Mouse (Mus musculus) limb, embryonic 13.5 days (tissue): ENCODE measurements around the gene Trpv3. TPM values are rescaled to one million over a fixed set of nuclear protein-coding genes. Genes with fewer than 3 reads are reported as not detected.

Experiments used
- ATAC-seq: fragments of 200-750 bp; cut with Nextera tagmentation; 2 replicates; pipeline ENCODE4 v1.8.0; 2017; ENCODE audit warnings: low read depth, moderate number of reproducible peaks, moderate TSS enrichment; ENCODE audit not compliant: low FRiP score
- H3K27ac ChIP-seq: fragments of 300-500 bp; sonication (generic); 2 replicates; pipeline ENCODE4 v1.5.1; 2015; ENCODE audit warnings: inconsistent platforms, mild to moderate bottlenecking, moderate library complexity
- H3K27me3 ChIP-seq: fragments of 300-500 bp; sonication (generic); 2 replicates; pipeline ENCODE4 v1.6.1; 2015; ENCODE audit warnings: mild to moderate bottlenecking, inconsistent platforms
- H3K36me3 ChIP-seq: fragments of 300-500 bp; sonication (generic); 2 replicates; pipeline ENCODE4 v1.6.1; 2015; ENCODE audit warnings: inconsistent platforms, mild to moderate bottlenecking, moderate library complexity
- H3K4me1 ChIP-seq: fragments of 300-500 bp; sonication (generic); 2 replicates; pipeline ENCODE4 v1.6.1; 2015; ENCODE audit warnings: inconsistent platforms
- H3K4me2 ChIP-seq: fragments of 300-500 bp; sonication (generic); replicated peaks from 2 replicates; pipeline ENCODE4 v1.6.1; 2015; ENCODE audit warnings: inconsistent platforms, mild to moderate bottlenecking, moderate library complexity
- H3K4me3 ChIP-seq: fragments of 300-500 bp; sonication (generic); 2 replicates; pipeline ENCODE4 v1.5.1; 2015; ENCODE audit warnings: moderate library complexity, mild to moderate bottlenecking, inconsistent platforms
- H3K9ac ChIP-seq: fragments of 300-500 bp; sonication (generic); 2 replicates; pipeline ENCODE4 v1.6.1; 2015; ENCODE audit warnings: mild to moderate bottlenecking, inconsistent platforms
- H3K9me3 ChIP-seq: fragments of 300-500 bp; sonication (generic); 2 replicates; pipeline ENCODE4 v1.6.1; 2016; ENCODE audit warnings: inconsistent platforms
- WGBS: fragments of 180-500 bp; shearing (Covaris S2); methylation state at CpG from one replicate; pipeline ENCODE4 v1.1.7; 2015; 5-methylcytosine and 5-hydroxymethylcytosine counted together
- polyA plus RNA-seq: library from polyadenylated mRNA; unstranded; fragments of >200 nt; fragmentation: Nextera tagmentation; extraction: Ambion mirVana; gene quantifications from 2 replicates; pipeline ENCODE4 v1.2.1, GENCODE M21; 2015

The Trpv3 gene
- 0.09 and 0.14 TPM in 2 replicates for polyA plus RNA-seq

DNA sequence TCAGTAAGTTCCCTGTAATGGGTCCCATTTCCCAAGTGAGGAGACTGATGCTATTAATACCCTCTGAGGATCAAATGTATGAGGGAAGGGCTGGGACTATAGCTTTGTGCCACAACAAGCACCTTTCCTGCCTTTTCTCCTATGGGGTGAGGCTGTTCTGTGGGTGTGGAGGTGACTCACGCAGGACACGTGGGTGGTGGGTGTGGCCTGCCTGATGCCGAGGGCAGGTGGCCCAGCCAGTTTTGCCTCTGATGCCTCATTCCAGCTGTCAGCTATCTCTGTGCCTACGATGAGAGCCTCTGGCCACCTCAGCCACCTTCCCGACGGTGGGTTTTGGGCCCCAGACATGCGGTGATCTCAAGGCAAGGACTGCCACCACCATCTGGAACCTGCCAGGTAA, at the start of gene Trpv3:
Trpv3 (plus strand) TSS at position 122 of the 400 bp plus-strand sequence.
- 80% methylated on average over 7 of the region's 7 CpGs for WGBS
- no peak for ATAC-seq
- H3K36me3 ChIP-seq: no peaks in the 10 kb centered on the region
- no peak within 1 kb of the TSS for H3K4me2 ChIP-seq
- H3K4me3 ChIP-seq: no peak within 1 kb of the TSS
- H3K9me3 ChIP-seq: no peaks in the 10 kb centered on the region
- no peaks in the 10 kb centered on the region for H3K4me1 ChIP-seq
- H3K27me3 ChIP-seq: no peaks in the 10 kb centered on the region
- no peak within 1 kb of the TSS for H3K9ac ChIP-seq
- H3K27ac ChIP-seq: no peak within 1 kb of the TSS

DNA sequence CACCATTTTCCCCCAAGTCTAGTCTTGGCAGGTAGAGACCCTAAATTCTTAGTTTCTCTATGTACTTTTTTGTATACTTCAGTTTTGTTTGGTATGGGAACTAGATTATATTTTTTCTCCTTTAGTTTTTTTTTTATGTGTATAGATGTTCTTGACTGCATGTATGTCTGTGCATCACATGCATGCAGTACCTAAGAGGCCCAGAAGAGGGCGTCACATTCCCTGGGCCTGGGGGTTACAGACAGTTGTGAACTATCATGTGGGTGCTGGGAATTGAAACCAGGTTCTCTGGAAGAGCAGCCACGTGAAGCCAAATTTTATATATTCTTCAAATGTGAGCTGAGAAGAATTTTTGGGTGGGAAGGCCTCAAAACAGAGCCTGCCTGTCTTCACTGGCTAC, 47.5 kb upstream of the Trpv3 start:
- H3K27me3 ChIP-seq: no peaks in the 10 kb centered on the region
- no peak overlapping the region for H3K4me2 ChIP-seq
- no peak overlapping the region for H3K9ac ChIP-seq
- no peaks in the 10 kb centered on the region for H3K4me1 ChIP-seq
- no peak for ATAC-seq
- no peak overlapping the region for H3K4me3 ChIP-seq
- H3K9me3 ChIP-seq: no peaks in the 10 kb centered on the region
- H3K36me3 ChIP-seq: no peaks in the 10 kb centered on the region
- WGBS: 58% methylated on average over 2 of the region's 2 CpGs
- no peak overlapping the region for H3K27ac ChIP-seq

DNA sequence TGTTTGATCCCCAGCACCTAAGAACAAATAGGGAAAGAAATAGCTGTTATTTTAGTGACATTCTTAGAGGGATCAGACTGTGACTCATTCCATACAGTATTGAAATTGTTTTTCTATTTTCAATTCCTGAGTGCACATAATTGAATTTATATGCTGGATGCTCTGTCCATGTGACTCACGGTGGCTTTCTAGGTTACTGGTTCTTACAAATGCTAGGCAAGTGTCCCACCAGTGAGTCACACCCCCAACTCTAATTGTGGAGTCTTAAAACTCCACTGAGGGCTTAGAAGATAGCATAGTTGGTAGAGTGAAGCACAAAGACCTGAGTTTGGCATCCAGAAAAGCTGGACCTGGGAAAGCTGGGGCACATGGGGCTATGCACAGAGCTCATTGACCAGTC, 46.5 kb upstream of the Trpv3 start:
- 88% methylated on average over 1 of the region's 1 CpGs for WGBS
- Histone ChIP-seq H3K9me3 (no peaks in the 10 kb centered on the region), H3K36me3 (no peaks in the 10 kb centered on the region), H3K27ac (no peak overlapping the region), H3K4me3 (no peak overlapping the region), H3K9ac (no peak overlapping the region), H3K4me1 (no peaks in the 10 kb centered on the region), H3K27me3 (no peaks in the 10 kb centered on the region), H3K4me2 (no peak overlapping the region)
- ATAC-seq: no peak

DNA sequence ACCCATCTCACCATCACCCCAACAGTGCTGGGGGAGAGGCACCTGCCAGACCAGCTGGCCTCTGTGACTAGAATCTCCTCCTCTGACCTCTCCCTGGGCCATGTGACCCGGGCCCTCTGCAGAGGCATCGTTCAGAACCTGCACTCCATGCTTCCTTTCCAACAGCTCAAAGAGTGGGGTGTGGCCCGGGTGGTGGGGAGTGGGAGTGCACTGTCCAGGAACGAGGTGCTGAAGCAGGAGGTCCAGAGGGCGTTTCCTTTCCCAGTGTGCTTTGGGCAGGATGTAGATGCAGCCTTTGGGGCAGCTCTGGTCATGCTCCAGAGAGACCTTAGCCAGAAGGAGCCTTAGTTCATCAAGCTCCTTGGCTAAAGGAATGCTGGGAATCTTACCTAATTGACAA, 44.3 kb upstream of the Trpv3 start:
- no peaks in the 10 kb centered on the region for H3K4me1 ChIP-seq
- no peak overlapping the region for H3K4me2 ChIP-seq
- H3K27ac ChIP-seq: no peak overlapping the region
- no peak for ATAC-seq
- H3K27me3 ChIP-seq: no peaks in the 10 kb centered on the region
- H3K9me3 ChIP-seq: no peaks in the 10 kb centered on the region
- H3K36me3 ChIP-seq: no peaks in the 10 kb centered on the region
- no peak overlapping the region for H3K4me3 ChIP-seq
- 41% methylated on average over 5 of the region's 5 CpGs for WGBS
- H3K9ac ChIP-seq: no peak overlapping the region

DNA sequence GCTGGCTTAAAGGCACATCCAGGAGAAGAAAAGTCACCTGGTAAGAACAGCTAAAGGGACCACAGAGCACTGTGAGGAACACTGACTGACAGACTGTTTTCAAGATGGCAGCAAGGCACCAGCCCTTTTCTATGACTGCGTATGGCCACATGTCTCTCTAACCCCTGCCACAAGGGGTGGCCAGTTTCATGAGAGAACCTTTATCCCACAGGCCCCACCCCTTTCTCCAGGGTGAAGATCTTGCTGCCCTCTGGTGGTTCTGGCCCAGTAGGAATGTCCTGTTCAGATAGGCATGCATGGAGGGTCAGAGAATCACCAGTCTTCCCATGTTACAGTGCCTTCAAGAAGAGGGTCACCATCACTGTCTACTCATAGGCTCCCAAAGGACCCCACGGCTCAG, 43.2 kb upstream of the Trpv3 start:
- ATAC-seq: no peak
- H3K27ac ChIP-seq: no peak overlapping the region
- no peak overlapping the region for H3K4me3 ChIP-seq
- no peak overlapping the region for H3K9ac ChIP-seq
- no peak overlapping the region for H3K4me2 ChIP-seq
- H3K36me3 ChIP-seq: no peaks in the 10 kb centered on the region
- no peaks in the 10 kb centered on the region for H3K27me3 ChIP-seq
- H3K4me1 ChIP-seq: no peaks in the 10 kb centered on the region
- WGBS: 73% methylated on average over 2 of the region's 2 CpGs
- H3K9me3 ChIP-seq: no peaks in the 10 kb centered on the region

DNA sequence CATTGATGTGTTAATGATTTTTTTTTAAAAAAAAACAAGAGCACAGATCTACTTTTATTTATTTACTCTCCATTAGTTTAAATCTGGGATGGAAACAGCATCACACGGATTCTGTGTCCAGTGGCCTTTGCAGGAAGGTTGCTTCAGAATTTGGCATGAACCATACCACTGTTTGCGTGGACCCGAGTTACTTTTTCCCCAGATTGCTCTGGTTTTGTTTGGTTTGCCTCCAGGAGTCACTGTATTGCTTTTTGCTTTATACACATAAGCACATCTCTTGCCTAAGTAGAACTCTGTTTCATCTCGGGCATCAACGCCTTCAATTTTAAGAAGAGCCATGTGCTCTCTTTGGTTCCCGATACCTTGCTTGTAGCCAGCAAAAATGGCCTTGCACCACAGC, 41.3 kb upstream of the Trpv3 start:
- no peak overlapping the region for H3K4me2 ChIP-seq
- no peaks in the 10 kb centered on the region for H3K4me1 ChIP-seq
- no peak overlapping the region for H3K4me3 ChIP-seq
- no peaks in the 10 kb centered on the region for H3K27me3 ChIP-seq
- WGBS: 86% methylated on average over 6 of the region's 6 CpGs
- H3K9me3 ChIP-seq: no peaks in the 10 kb centered on the region; the same call in 1 of the 2 replicates
- H3K9ac ChIP-seq: no peak overlapping the region
- no peaks in the 10 kb centered on the region for H3K36me3 ChIP-seq
- H3K27ac ChIP-seq: no peak overlapping the region
- ATAC-seq: no peak

DNA sequence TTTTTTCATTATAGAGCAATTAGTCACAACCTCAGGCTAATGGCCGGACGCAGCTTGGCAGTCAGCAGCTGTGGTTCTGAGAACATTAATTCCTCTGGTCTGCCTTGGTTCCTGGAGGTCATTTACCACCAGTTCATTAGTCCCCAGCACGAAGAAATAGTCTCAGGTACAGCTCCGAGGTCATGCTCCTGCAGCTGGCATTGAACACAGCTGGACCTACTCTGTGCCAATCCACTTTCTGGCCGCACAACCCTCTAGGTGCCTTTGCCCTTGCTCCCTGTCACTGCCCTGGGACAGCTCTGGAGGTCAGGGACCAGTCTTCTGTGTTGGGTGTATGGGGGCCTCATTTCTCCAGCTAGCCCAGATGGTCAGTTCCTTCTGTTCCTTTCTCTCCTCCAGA, 38.3 kb upstream of the Trpv3 start:
- ATAC-seq: no peak
- H3K9me3 ChIP-seq: no peaks in the 10 kb centered on the region; the same call in 1 of the 2 replicates
- H3K27me3 ChIP-seq: no peaks in the 10 kb centered on the region
- H3K4me3 ChIP-seq: no peak overlapping the region
- no peaks in the 10 kb centered on the region for H3K36me3 ChIP-seq
- H3K27ac ChIP-seq: no peak overlapping the region
- H3K4me2 ChIP-seq: no peak overlapping the region
- 68% methylated on average over 5 of the region's 5 CpGs for WGBS
- H3K9ac ChIP-seq: no peak overlapping the region
- no peaks in the 10 kb centered on the region for H3K4me1 ChIP-seq

DNA sequence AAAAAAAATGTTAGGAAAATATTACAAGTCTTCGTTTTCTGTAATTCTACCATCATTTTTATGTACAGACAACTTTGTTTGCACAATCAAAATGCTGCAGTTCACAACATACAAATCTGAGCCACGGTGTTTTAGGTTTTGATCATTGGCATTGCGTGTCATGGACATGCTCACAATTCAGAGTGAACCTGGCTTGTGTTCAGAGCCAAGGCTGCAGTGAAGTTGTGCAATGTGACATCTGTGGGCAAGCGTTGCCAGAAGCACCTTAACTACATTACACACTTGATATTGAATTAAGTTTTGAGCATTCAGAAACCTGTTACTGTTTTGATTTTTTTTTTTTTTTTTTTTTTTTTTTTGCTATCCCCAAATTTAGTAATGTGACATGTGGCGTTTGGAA, 37.1 kb upstream of the Trpv3 start:
- ATAC-seq: no peak
- no peaks in the 10 kb centered on the region for H3K36me3 ChIP-seq
- H3K9ac ChIP-seq: no peak overlapping the region
- H3K4me2 ChIP-seq: no peak overlapping the region
- no peak overlapping the region for H3K27ac ChIP-seq
- H3K27me3 ChIP-seq: no peaks in the 10 kb centered on the region
- 0 out of 2 replicates have a peak, but pooled peaks cover 4% of the 10 kb centered on the region for H3K4me1 ChIP-seq
- WGBS: 89% methylated on average over 5 of the region's 5 CpGs
- H3K9me3 ChIP-seq: no peaks in the 10 kb centered on the region; the same call in 1 of the 2 replicates
- H3K4me3 ChIP-seq: no peak overlapping the region

DNA sequence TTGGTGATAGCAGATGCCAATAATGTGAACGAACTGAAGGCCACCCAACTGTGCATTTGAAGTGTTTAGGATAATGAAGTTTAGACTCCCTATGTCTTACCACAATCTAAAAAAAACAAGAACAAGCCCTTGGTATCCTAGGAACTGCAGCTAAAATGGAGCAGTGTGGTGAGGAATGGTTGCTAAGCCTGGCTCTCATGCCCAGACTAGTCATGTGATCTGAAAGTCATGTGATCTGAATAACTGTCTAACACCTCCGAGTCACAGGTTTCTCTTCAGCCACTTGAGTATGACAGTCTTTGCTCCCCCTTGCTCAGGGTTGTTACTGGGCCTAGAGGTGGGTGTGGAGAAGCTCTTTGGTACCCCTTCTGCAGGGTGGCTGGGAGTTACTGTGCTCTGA, 34.7 kb upstream of the Trpv3 start:
- Histone ChIP-seq H3K4me1 (peaks cover 28% of the 10 kb centered on the region), H3K27me3 (no peaks in the 10 kb centered on the region)
- ATAC-seq: no peak

DNA sequence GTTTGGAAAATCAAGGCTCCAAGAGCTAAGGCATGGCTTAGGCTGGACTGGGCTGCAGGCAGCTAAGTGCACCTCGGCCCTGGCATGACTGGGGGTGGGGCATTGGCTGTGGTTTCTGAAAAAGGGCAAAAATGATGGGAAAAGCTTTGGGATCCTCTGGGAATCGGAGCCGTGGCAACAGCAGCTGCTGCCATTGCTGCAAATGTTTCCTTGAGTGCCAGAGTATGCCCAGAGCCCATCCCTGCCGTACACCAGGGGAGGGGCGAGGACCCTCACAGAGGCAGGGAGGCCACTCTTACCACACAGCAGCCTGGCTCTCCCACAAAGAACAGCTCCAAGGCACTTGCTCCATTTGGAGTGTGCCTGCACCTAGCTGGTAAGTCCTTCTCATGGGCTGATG, 33.2 kb upstream of the Trpv3 start, which contains the start of gene Trpv1:
Trpv1 (plus strand) TSS at position 301 of the 400 bp plus-strand sequence.
- no peak for ATAC-seq
- H3K27me3 ChIP-seq: no peaks in the 10 kb centered on the region
- no peak within 1 kb of the TSS for H3K27ac ChIP-seq
- H3K4me1 ChIP-seq: peaks cover 29% of the 10 kb centered on the region
- H3K9ac ChIP-seq: no peak within 1 kb of the TSS
- 78% methylated on average over 5 of the region's 5 CpGs for WGBS
- H3K4me3 ChIP-seq: no peak within 1 kb of the TSS
- no peaks in the 10 kb centered on the region for H3K36me3 ChIP-seq
- H3K9me3 ChIP-seq: no peaks in the 10 kb centered on the region; the same call in 1 of the 2 replicates
- no peak within 1 kb of the TSS for H3K4me2 ChIP-seq

More for the DNA sequence above, 34.7 kb upstream of the Trpv3 start:
- Histone ChIP-seq H3K4me2 (no peak overlapping the region), H3K9ac (no peak overlapping the region), H3K36me3 (no peaks in the 10 kb centered on the region), H3K27ac (no peak overlapping the region), H3K9me3 (no peaks in the 10 kb centered on the region; the same call in 1 of the 2 replicates), H3K4me3 (no peak overlapping the region)
- 59% methylated on average over 2 of the region's 2 CpGs for WGBS

DNA sequence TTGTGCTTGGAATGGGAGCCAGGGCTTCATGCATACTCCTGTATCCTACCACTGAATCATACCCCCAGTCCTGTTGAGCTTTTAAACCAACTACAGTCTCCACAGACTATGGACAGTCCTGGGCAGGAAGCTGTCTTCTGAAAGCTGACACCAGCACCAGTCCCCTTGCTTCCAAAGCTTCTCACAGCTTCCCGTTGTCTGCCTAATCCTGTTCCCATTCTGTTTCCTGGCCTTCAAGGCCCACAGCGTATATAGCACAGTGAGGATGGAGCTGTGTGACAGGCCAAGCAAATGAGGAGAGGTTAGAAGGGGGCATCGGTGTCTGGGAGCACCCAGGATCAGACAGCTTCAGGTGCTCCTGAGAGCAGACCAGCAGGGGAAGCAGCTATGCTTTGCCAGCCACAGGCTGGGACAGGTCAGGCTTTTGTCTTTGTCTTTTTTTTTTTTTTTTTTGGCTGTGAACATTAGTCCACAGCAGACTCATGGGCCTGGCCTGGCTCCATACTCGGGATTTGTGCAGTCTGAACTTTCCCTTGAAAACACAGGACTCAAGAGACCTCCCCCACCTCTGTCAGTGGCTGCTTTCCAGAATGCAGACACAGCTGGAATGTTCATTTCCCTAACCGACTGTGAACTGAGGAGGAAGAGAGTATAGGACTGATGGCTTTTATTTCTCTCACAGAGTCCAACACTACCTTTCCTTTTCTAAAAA, 31.0 kb upstream of the Trpv3 start:
- Histone ChIP-seq H3K27ac (peak overlapping the region; percentile 79), H3K4me2 (peak overlapping the region; percentile 17; the same call in 1 of the 2 replicates), H3K27me3 (no peaks in the 10 kb centered on the region), H3K4me1 (peaks cover 29% of the 10 kb centered on the region), H3K4me3 (no peak overlapping the region), H3K36me3 (no peaks in the 10 kb centered on the region), H3K9ac (0 out of 2 replicates have a peak overlapping the region, but pooled peaks have one; percentile 4), H3K9me3 (no peaks in the 10 kb centered on the region)
- WGBS: 21% methylated on average over 5 of the region's 5 CpGs
- ATAC-seq: peak; percentile 89

DNA sequence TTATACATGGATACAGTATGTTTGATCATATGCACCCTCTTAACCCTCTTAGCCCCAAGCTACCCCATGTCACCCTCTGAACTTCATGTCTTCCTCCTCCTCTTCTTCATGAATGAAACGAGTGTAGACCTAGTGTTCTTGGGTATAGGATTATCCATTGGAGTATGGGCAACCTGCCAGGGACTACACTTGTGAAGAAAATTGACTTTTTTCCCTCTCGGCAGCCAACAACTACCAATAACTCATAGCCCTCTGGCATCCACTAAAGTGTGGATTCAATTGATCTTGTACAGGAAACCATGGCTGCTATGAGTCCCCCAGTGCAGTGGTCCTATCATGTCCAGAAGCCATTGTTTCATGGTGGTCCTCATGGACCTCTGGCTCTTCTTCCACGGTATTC, 30.5 kb upstream of the Trpv3 start:
- H3K9me3 ChIP-seq: no peaks in the 10 kb centered on the region
- 50% methylated on average over 3 of the region's 3 CpGs for WGBS
- no peak overlapping the region for H3K9ac ChIP-seq
- no peaks in the 10 kb centered on the region for H3K36me3 ChIP-seq
- H3K4me1 ChIP-seq: peaks cover 33% of the 10 kb centered on the region
- 0 out of 2 replicates have a peak, but pooled peaks have one; percentile 30 for ATAC-seq
- H3K4me3 ChIP-seq: no peak overlapping the region
- H3K27me3 ChIP-seq: no peaks in the 10 kb centered on the region
- H3K4me2 ChIP-seq: 0 out of 2 replicates have a peak overlapping the region, but pooled peaks have one; percentile 9
- H3K27ac ChIP-seq: peak overlapping the region; percentile 79

DNA sequence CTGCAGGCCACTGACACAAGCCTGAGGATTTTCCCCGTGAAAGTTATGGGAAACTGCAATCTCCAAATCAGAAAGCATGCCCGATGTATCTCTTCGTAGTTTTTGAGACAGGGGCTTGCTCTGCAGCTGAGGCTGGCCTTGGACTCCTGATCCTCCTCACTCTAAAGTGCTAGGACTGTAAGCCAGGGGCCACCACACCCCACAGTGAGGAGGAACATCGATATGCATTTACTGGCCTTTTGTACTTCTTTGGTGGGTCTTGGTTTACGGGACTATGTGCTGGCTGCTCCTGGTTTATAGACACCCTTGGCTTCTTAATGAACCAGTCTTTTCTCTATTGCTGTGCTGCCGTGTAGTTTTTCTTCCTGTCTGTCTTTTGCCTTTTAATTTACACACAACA, 25.0 kb upstream of the Trpv3 start:
- no peak overlapping the region for H3K27ac ChIP-seq
- H3K27me3 ChIP-seq: no peaks in the 10 kb centered on the region
- peaks cover 19% of the 10 kb centered on the region for H3K4me1 ChIP-seq
- no peaks in the 10 kb centered on the region for H3K36me3 ChIP-seq
- H3K4me2 ChIP-seq: no peak overlapping the region
- H3K9me3 ChIP-seq: no peaks in the 10 kb centered on the region
- ATAC-seq: no peak
- 49% methylated on average over 6 of the region's 6 CpGs for WGBS
- no peak overlapping the region for H3K4me3 ChIP-seq
- no peak overlapping the region for H3K9ac ChIP-seq
